Mouse (Mus musculus) limb, embryonic 12.5 days (tissue): Measurements from ENCODE around the gene Cyb5r3. TPM values are rescaled to one million over a fixed set of nuclear protein-coding genes. Genes with fewer than 3 reads are reported as not detected.

Experiments used
- ATAC-seq: fragments of 200-750 bp; cut with Nextera tagmentation; 2 replicates; pipeline ENCODE4 v1.8.0; 2017; ENCODE audit warnings: low read depth, moderate TSS enrichment; ENCODE audit not compliant: insufficient number of reproducible peaks, insufficient read depth, low FRiP score, low TSS enrichment
- H3K27ac ChIP-seq: fragments of 300-500 bp; sonication (generic); 2 replicates; pipeline ENCODE4 v1.5.1; 2016; ENCODE audit warnings: mild to moderate bottlenecking, moderate library complexity
- H3K27me3 ChIP-seq: fragments of 300-500 bp; sonication (generic); 2 replicates; pipeline ENCODE4 v1.6.1; 2016; ENCODE audit warnings: mild to moderate bottlenecking, moderate library complexity
- H3K36me3 ChIP-seq: fragments of 300-500 bp; sonication (generic); 2 replicates; pipeline ENCODE4 v1.6.1; 2016; ENCODE audit warnings: mild to moderate bottlenecking, moderate library complexity
- H3K4me1 ChIP-seq: fragments of 300-500 bp; sonication (generic); replicated peaks from 2 replicates; pipeline ENCODE4 v1.6.1; 2016
- H3K4me2 ChIP-seq: fragments of 300-500 bp; sonication (generic); 2 replicates; pipeline ENCODE4 v1.6.1; 2016; ENCODE audit warnings: mild to moderate bottlenecking, moderate library complexity
- H3K4me3 ChIP-seq: fragments of 300-500 bp; sonication (generic); replicated peaks from 2 replicates; pipeline ENCODE4 v1.5.1; 2016; ENCODE audit warnings: mild to moderate bottlenecking
- H3K9ac ChIP-seq: fragments of 300-500 bp; sonication (generic); replicated peaks from 2 replicates; pipeline ENCODE4 v1.6.1; 2016; ENCODE audit warnings: mild to moderate bottlenecking, moderate library complexity
- H3K9me3 ChIP-seq: fragments of 300-500 bp; sonication (generic); 2 replicates; pipeline ENCODE4 v1.6.1; 2016; ENCODE audit warnings: mild to moderate bottlenecking, moderate library complexity
- WGBS: fragments of 180-500 bp; shearing (Covaris S2); methylation state at CpG from one replicate; pipeline ENCODE4 v1.1.7; 2016; 5-methylcytosine and 5-hydroxymethylcytosine counted together
- polyA plus RNA-seq: library from polyadenylated mRNA; unstranded; fragments of >200 nt; fragmentation: Nextera tagmentation; extraction: Ambion mirVana; gene quantifications from 2 replicates; pipeline ENCODE4 v1.2.1, GENCODE M21; 2016

Gene Cyb5r3
- polyA plus RNA-seq, 1 experiment from 2014 or later: 85.8 TPM

- no peaks in the 10 kb centered on the region for H3K36me3 ChIP-seq
- no peak overlapping the region for H3K4me3 ChIP-seq
- H3K4me2 ChIP-seq: no peak overlapping the region
- H3K9ac ChIP-seq: no peak overlapping the region
- 74% methylated on average over 5 of the region's 5 CpGs for WGBS
- H3K27ac ChIP-seq: no peak overlapping the region
- ATAC-seq: no peak
- H3K4me1 ChIP-seq: no peaks in the 10 kb centered on the region
- no peaks in the 10 kb centered on the region for H3K27me3 ChIP-seq
- H3K9me3 ChIP-seq: no peaks in the 10 kb centered on the region
Measured at GRCm38 (mm10) chr15:83182351-83182750, 10.0 kb upstream of the Cyb5r3 start.

- Histone ChIP-seq H3K4me1 (no peaks in the 10 kb centered on the region), H3K4me3 (no peak overlapping the region), H3K4me2 (no peak overlapping the region), H3K36me3 (no peaks in the 10 kb centered on the region), H3K9me3 (no peaks in the 10 kb centered on the region), H3K27me3 (no peaks in the 10 kb centered on the region), H3K27ac (no peak overlapping the region), H3K9ac (no peak overlapping the region)
- 72% methylated on average over 4 of the region's 4 CpGs for WGBS
- no peak for ATAC-seq
Measured at GRCm38 (mm10) chr15:83181800-83182330, 9.5 kb upstream of the Cyb5r3 start.

GRCm38 (mm10) chr15:83180004-83180403 is 7.6 kb upstream of the Cyb5r3 start:
- no peak overlapping the region for H3K4me3 ChIP-seq
- H3K27ac ChIP-seq: no peak overlapping the region
- H3K9ac ChIP-seq: no peak overlapping the region
- no peaks in the 10 kb centered on the region for H3K9me3 ChIP-seq
- no peaks in the 10 kb centered on the region for H3K36me3 ChIP-seq
- no peak overlapping the region for H3K4me2 ChIP-seq
- no peaks in the 10 kb centered on the region for H3K4me1 ChIP-seq
- 82% methylated on average over 6 of the region's 6 CpGs for WGBS
- no peak for ATAC-seq
- no peaks in the 10 kb centered on the region for H3K27me3 ChIP-seq

GRCm38 (mm10) chr15:83176653-83177052 is 4.3 kb upstream of the Cyb5r3 start:
- Histone ChIP-seq H3K4me2 (no peak overlapping the region), H3K4me1 (peaks cover 8% of the 10 kb centered on the region), H3K27me3 (no peaks in the 10 kb centered on the region), H3K9ac (no peak overlapping the region), H3K9me3 (no peaks in the 10 kb centered on the region), H3K36me3 (no peaks in the 10 kb centered on the region), H3K4me3 (no peak overlapping the region), H3K27ac (no peak overlapping the region)
- 77% methylated on average over 4 of the region's 4 CpGs for WGBS
- ATAC-seq: no peak

- Histone ChIP-seq H3K27me3 (no peaks in the 10 kb centered on the region), H3K4me1 (peaks cover 28% of the 10 kb centered on the region), H3K9ac (no peak overlapping the region), H3K27ac (no peak overlapping the region), H3K4me3 (no peak overlapping the region), H3K36me3 (no peaks in the 10 kb centered on the region), H3K9me3 (no peaks in the 10 kb centered on the region), H3K4me2 (no peak overlapping the region)
- no peak for ATAC-seq
- 90% methylated on average over 14 of the region's 14 CpGs for WGBS
Measured at GRCm38 (mm10) chr15:83173914-83174884, 1.8 kb upstream of the Cyb5r3 start.

- 1% methylated on average over 67 of the region's 67 CpGs for WGBS
- Histone ChIP-seq H3K4me1 (peaks cover 28% of the 10 kb centered on the region), H3K9me3 (no peaks in the 10 kb centered on the region), H3K4me3 (peak overlapping the region; percentile 89), H3K27me3 (no peaks in the 10 kb centered on the region), H3K27ac (peak overlapping the region; percentile 89), H3K36me3 (no peaks in the 10 kb centered on the region), H3K9ac (peak overlapping the region; percentile 81), H3K4me2 (peak overlapping the region; percentile 90)
- peak; percentile 95 for ATAC-seq
Measured at GRCm38 (mm10) chr15:83171712-83172481, 495 bp downstream of the Cyb5r3 start.

GRCm38 (mm10) chr15:83170956-83171659 is 1.3 kb downstream of the Cyb5r3 start:
- Histone ChIP-seq H3K4me3 (peak overlapping the region; percentile 89), H3K27me3 (no peaks in the 10 kb centered on the region), H3K4me1 (peaks cover 28% of the 10 kb centered on the region), H3K4me2 (peak overlapping the region; percentile 90), H3K9me3 (no peaks in the 10 kb centered on the region), H3K9ac (peak overlapping the region; percentile 81; the same call in 1 of the 2 replicates), H3K27ac (peak overlapping the region; percentile 89), H3K36me3 (no peaks in the 10 kb centered on the region)
- WGBS: 54% methylated on average over 8 of the region's 8 CpGs
- no peak for ATAC-seq

- ATAC-seq: no peak
- Histone ChIP-seq H3K9ac (no peak overlapping the region; the same call in 1 of the 2 replicates), H3K27ac (no peak overlapping the region), H3K4me1 (peaks cover 28% of the 10 kb centered on the region), H3K4me3 (no peak overlapping the region), H3K4me2 (peak overlapping the region; percentile 10; the same call in 1 of the 2 replicates), H3K36me3 (peaks cover 10% of the 10 kb centered on the region), H3K27me3 (no peaks in the 10 kb centered on the region), H3K9me3 (no peaks in the 10 kb centered on the region)
- 84% methylated on average over 8 of the region's 8 CpGs for WGBS
Measured at GRCm38 (mm10) chr15:83169772-83170722, 2.3 kb downstream of the Cyb5r3 start.

GRCm38 (mm10) chr15:83168875-83169771 is 3.3 kb downstream of the Cyb5r3 start:
- H3K4me1 ChIP-seq: peaks cover 28% of the 10 kb centered on the region
- H3K4me2 ChIP-seq: no peak overlapping the region
- H3K27ac ChIP-seq: no peak overlapping the region

More at GRCm38 (mm10) chr15:83168875-83169771, 3.3 kb downstream of the Cyb5r3 start:
- H3K4me3 ChIP-seq: no peak overlapping the region
- H3K9me3 ChIP-seq: no peaks in the 10 kb centered on the region
- H3K9ac ChIP-seq: no peak overlapping the region
- no peaks in the 10 kb centered on the region for H3K27me3 ChIP-seq
- 75% methylated on average over 7 of the region's 7 CpGs for WGBS
- peaks cover 14% of the 10 kb centered on the region for H3K36me3 ChIP-seq
- no peak for ATAC-seq
